In genomic region chr2:17942528-17943387, GRCm38 (mm10) we compare ENCODE assay signal across 13 mouse cellular contexts. TPM values are rescaled to one million over a fixed set of nuclear protein-coding genes. Genes with fewer than 3 reads are reported as not detected.
A peak's percentile ranks its signal among the peaks of the same experiment; 100 is the strongest.
DNase-seq lines count a peak whose midpoint lies in the region; ATAC-seq and TF ChIP-seq lines count a peak whose summit lies in the region.
"Had no signal": no experiment of that assay in that cellular context is flagged by ENCODE, and none has a peak within 500 bp of the region (broad histone marks: within the 10 kb centered on the region; RNA-seq: fewer than 3 reads in every experiment).

No protein-coding gene starts in this region.

- H3K4me2 ChIP-seq in CH12.LX (ENCODE audit: insufficient read depth, low read depth, poor library complexity, severe bottlenecking): no peak overlapping the region
- H3K4me2 ChIP-seq: hindbrain, embryonic 15.5 days; limb, embryonic 15.5 days had no signal

- H3K9ac ChIP-seq in CH12.LX (ENCODE audit: insufficient read depth, low read depth): no peak overlapping the region
- H3K9ac ChIP-seq: hindbrain, embryonic 15.5 days; limb, embryonic 15.5 days had no signal

- TF ChIP-seq CTCF in CH12.LX (conservative IDR thresholded peaks at IDR 0.05 in 1 of 2, IDR thresholded peaks at IDR 0.05 in 1 of 2; ENCODE audit: low read depth in 2 of 2, low read length in 2 of 2): peak; percentile 31 to 61; a peak in 2 of 4 replicates

- H3K4me3 ChIP-seq in CH12.LX (replicated peaks in 1 of 3; ENCODE audit: low read depth in 2 of 3, low read length in 2 of 3, poor library complexity in 1 of 3): no peak overlapping the region
- H3K4me3 ChIP-seq: hindbrain, embryonic 15.5 days; limb, embryonic 15.5 days had no signal

- peak; percentile 64 for TF ChIP-seq RAD21 in CH12.LX (IDR thresholded peaks at IDR 0.05; ENCODE audit: low read depth, low read length)

- in situ Hi-C loops in CH12.LX (cut with MboI; ENCODE audit: low pct_ligation_motif_present, low pct_unique_long_range_greater_than_20kb, low sequenced_read_pairs): no loop called here

- peak; percentile 67 for ATAC-seq in common myeloid progenitor, adult 5-6 weeks (replicated peaks; ENCODE audit: low read depth, poor library complexity, severe bottlenecking)

- TF ChIP-seq EP300 in CH12.LX (IDR thresholded peaks at IDR 0.05; ENCODE audit: low read length): no peak

- H3K36me3 ChIP-seq in CH12.LX (replicated peaks in 1 of 2; ENCODE audit: control insufficient read depth in 1 of 2, insufficient read depth in 1 of 2, low read length in 1 of 2): no peaks in the 10 kb centered on the region
- H3K36me3 ChIP-seq: hindbrain, embryonic 15.5 days; limb, embryonic 15.5 days had no signal

- H3K27ac ChIP-seq in CH12.LX (ENCODE audit: insufficient read depth, low read depth): no peak overlapping the region
- H3K27ac ChIP-seq: hindbrain, embryonic 15.5 days; limb, embryonic 15.5 days had no signal

- TF ChIP-seq POLR2A in CH12.LX (IDR thresholded peaks at IDR 0.05; ENCODE audit: low read depth, low read length): no peak

- no peaks in the 10 kb centered on the region for H3K27me3 ChIP-seq in CH12.LX (replicated peaks)
- H3K27me3 ChIP-seq: hindbrain, embryonic 15.5 days; limb, embryonic 15.5 days had no signal

- H3K79me2 ChIP-seq in CH12.LX (replicated peaks; ENCODE audit: control insufficient read depth, extremely low read depth, insufficient read depth, poor library complexity, severe bottlenecking): no peaks in the 10 kb centered on the region

- no peaks in the 10 kb centered on the region for H3K9me3 ChIP-seq in CH12.LX (replicated peaks; ENCODE audit: low read length)
- H3K9me3 ChIP-seq: hindbrain, embryonic 15.5 days; limb, embryonic 15.5 days had no signal

- peaks cover 3 to 4% of the 10 kb centered on the region in 2 experiments; a peak in 3 of 4 replicates for H3K4me1 ChIP-seq in CH12.LX (ENCODE audit: control insufficient read depth in 1 of 2, insufficient read depth in 2 of 2)
- H3K4me1 ChIP-seq: hindbrain, embryonic 15.5 days had no signal

- dilution Hi-C loops in CH12.LX (cut with MboI; ENCODE audit: extremely low pct_ligation_motif_present, extremely low pct_unique_long_range_greater_than_20kb, low sequenced_read_pairs): no loop called here

- DNase-seq in kidney, adult 9 months: peak; percentile 23
- no peak for DNase-seq in kidney, postnatal 4 days
- peak; percentile 78 for DNase-seq in A20 (ENCODE audit: low read depth, low spot score)
- DNase-seq in CH12.LX (ENCODE audit: extremely low read depth): peak; percentile 45
- no peak for DNase-seq in urinary bladder, postnatal 25 days (ENCODE audit: low spot score)
- no peak for DNase-seq in layer of hippocampus, postnatal 10 days (ENCODE audit: low spot score in 2 of 2)
- DNase-seq in frontal cortex, postnatal 36 days (ENCODE audit: low spot score in 2 of 2): no peak
- DNase-seq: cerebellum, adult 8-10 months had no signal

TF ChIP-seq in CH12.LX, 34 proteins besides CTCF, POLR2A, EP300 and RAD21:
- TF ChIP-seq SMC3 (IDR thresholded peaks at IDR 0.05; ENCODE audit: low read depth, low read length): peak; percentile 46
- TF ChIP-seq ZKSCAN1 (IDR thresholded peaks at IDR 0.05; ENCODE audit: borderline replicate concordance, low read depth, low read length): no peak

RNA-seq across cellular contexts. Expression of gene H2al2a, which starts 54.0 kb away (rescaled TPM):
- total RNA-seq in CH12.LX (2012; rRNA removed): not detected in 2 replicates
- not detected in 2 replicates for total RNA-seq in CH12.LX (2014; rRNA removed)
- polyA plus RNA-seq in CH12.LX (2012; ENCODE audit: insufficient read length, low read depth): not detected in 2 replicates
- total RNA-seq in common myeloid progenitor, adult 5-6 weeks (2017): not detected in 2 replicates
- not detected for total RNA-seq in layer of hippocampus, postnatal 10 days (2021)
- polyA plus RNA-seq: hindbrain, embryonic 15.5 days; limb, embryonic 15.5 days; neural tube, embryonic 11.5 days; stomach, embryonic 14.5 days had no signal

Comparison
In these comparisons a context has a peak if more than half of its experiments do, and no peak if none do; other contexts are left out.
1. DNase-seq: peak in kidney, adult 9 months (single experiment), A20 (single experiment) and CH12.LX (single experiment); none in kidney, postnatal 4 days (0 of 2), urinary bladder, postnatal 25 days (single experiment), layer of hippocampus, postnatal 10 days (0 of 2) and frontal cortex, postnatal 36 days (0 of 2).